Mouse (Mus musculus): ENCODE data around the gene Zfp263. TPM values are rescaled to one million over a fixed set of nuclear protein-coding genes. Genes with fewer than 3 reads are reported as not detected.

The Zfp263 gene
- 18.3 and 22.5 TPM in 2 replicates for polyA plus RNA-seq (2012; rRNA removed)

- peak; percentile 100 for DNase-seq (ENCODE audit: low read depth)
- TF ChIP-seq CTCF (IDR thresholded peaks at IDR 0.05; ENCODE audit: borderline replicate concordance, extremely low read depth, insufficient read depth, insufficient read length) (no peak), POLR2A (IDR thresholded peaks at IDR 0.05; ENCODE audit: borderline replicate concordance, extremely low read depth, insufficient read depth, insufficient read length, poor library complexity, severe bottlenecking) (peak; percentile 33; the same call in 1 of the 2 replicates)
Observed at GRCm38 (mm10) chr16:3743503-3744185, at the start of gene Zfp263. TSS of gene Zfp263 (plus strand) at chr16:3744093.

DNA sequence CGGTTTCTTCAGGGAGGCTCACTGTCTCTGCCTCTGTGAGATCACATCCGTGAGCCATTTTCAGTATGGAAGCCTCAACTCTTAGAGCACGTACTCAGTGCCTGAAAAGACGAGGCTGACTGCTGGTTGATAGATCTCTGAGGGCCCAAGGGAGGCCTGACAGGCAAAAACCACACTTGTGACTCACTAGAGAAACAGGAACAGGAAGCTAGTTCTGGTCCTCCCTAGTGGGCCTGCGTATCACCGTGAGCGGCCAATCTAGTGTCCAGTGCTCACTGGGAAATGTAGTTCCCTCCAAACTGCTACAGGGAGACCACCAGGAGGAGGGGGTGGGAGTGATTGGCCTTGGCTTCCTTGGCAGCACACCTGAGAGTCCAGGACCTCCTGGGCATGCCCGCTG is 44.6 kb upstream of the Zfp263 start:
- no peak for TF ChIP-seq CTCF (IDR thresholded peaks at IDR 0.05; ENCODE audit: borderline replicate concordance, extremely low read depth, insufficient read depth, insufficient read length)
- no peak for TF ChIP-seq POLR2A (IDR thresholded peaks at IDR 0.05; ENCODE audit: borderline replicate concordance, extremely low read depth, insufficient read depth, insufficient read length, poor library complexity, severe bottlenecking)
- no peak for DNase-seq (ENCODE audit: low read depth)

DNA sequence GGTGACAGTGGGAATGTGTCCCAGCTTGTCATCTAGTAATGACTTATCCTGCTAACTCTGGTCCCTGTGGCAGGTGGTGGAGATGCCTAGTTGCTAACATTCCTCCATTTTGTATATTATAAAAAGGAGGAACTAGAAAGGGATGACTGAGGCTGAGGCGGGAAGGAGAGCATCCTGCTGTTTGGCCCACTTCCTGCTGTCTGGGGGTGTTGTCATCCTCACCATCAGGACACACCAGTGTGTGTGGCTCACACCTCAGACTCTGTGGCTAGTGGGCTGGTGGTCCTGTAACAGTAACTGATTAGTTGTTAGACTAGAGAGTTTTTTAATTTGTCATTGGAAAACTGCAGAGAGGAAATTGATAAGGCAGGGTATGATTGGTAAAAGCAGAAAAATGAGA is 43.0 kb upstream of the Zfp263 start:
- TF ChIP-seq POLR2A (IDR thresholded peaks at IDR 0.05; ENCODE audit: borderline replicate concordance, extremely low read depth, insufficient read depth, insufficient read length, poor library complexity, severe bottlenecking) (no peak), CTCF (IDR thresholded peaks at IDR 0.05; ENCODE audit: borderline replicate concordance, extremely low read depth, insufficient read depth, insufficient read length) (no peak)
- no peak for DNase-seq (ENCODE audit: low read depth)

- no peak for DNase-seq (ENCODE audit: low read depth)
- TF ChIP-seq CTCF (IDR thresholded peaks at IDR 0.05; ENCODE audit: borderline replicate concordance, extremely low read depth, insufficient read depth, insufficient read length) (no peak), POLR2A (IDR thresholded peaks at IDR 0.05; ENCODE audit: borderline replicate concordance, extremely low read depth, insufficient read depth, insufficient read length, poor library complexity, severe bottlenecking) (no peak)
Observed at GRCm38 (mm10) chr16:3706680-3707079, 37.2 kb upstream of the Zfp263 start.

- no peak for DNase-seq (ENCODE audit: low read depth)
- TF ChIP-seq CTCF (IDR thresholded peaks at IDR 0.05; ENCODE audit: borderline replicate concordance, extremely low read depth, insufficient read depth, insufficient read length), result no peak
- TF ChIP-seq POLR2A (IDR thresholded peaks at IDR 0.05; ENCODE audit: borderline replicate concordance, extremely low read depth, insufficient read depth, insufficient read length, poor library complexity, severe bottlenecking), result no peak
Observed at GRCm38 (mm10) chr16:3714731-3715130, 29.2 kb upstream of the Zfp263 start.

DNA sequence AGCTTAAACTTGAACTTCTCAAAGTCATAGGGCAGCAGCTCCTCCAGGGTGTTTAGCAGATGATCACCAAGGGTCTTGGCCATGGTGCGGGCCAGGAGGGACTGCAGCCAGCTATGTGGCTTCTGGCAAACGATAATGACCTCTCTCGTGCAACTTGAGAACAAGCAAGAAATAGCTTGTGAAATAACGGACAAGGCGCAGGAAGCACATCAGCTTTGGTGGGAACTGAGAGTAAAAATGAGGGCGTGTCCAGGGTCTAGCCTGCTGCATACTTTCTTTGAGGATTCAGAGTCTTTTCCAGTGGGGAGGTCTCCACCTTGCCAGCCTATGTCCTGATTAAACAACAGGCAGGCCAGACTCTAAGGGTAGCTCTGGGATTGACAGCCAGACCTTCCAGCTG is 25.9 kb upstream of the Zfp263 start, which contains the start of gene Mefv:
TSS of gene Mefv (minus strand) at position 118 of the 400 bp plus-strand sequence.
- TF ChIP-seq CTCF (IDR thresholded peaks at IDR 0.05; ENCODE audit: borderline replicate concordance, extremely low read depth, insufficient read depth, insufficient read length) (no peak), POLR2A (IDR thresholded peaks at IDR 0.05; ENCODE audit: borderline replicate concordance, extremely low read depth, insufficient read depth, insufficient read length, poor library complexity, severe bottlenecking) (no peak)
- DNase-seq (ENCODE audit: low read depth), result no peak

- no peak for DNase-seq (ENCODE audit: low read depth)
- TF ChIP-seq POLR2A (IDR thresholded peaks at IDR 0.05; ENCODE audit: borderline replicate concordance, extremely low read depth, insufficient read depth, insufficient read length, poor library complexity, severe bottlenecking), result no peak
- TF ChIP-seq CTCF (IDR thresholded peaks at IDR 0.05; ENCODE audit: borderline replicate concordance, extremely low read depth, insufficient read depth, insufficient read length), result no peak
Observed at GRCm38 (mm10) chr16:3723231-3723630, 20.7 kb upstream of the Zfp263 start.

GRCm38 (mm10) chr16:3727980-3728720 is 15.7 kb upstream of the Zfp263 start:
- TF ChIP-seq POLR2A (IDR thresholded peaks at IDR 0.05; ENCODE audit: borderline replicate concordance, extremely low read depth, insufficient read depth, insufficient read length, poor library complexity, severe bottlenecking) (no peak), CTCF (IDR thresholded peaks at IDR 0.05; ENCODE audit: borderline replicate concordance, extremely low read depth, insufficient read depth, insufficient read length) (no peak)

GRCm38 (mm10) chr16:3732612-3733011 is 11.3 kb upstream of the Zfp263 start:
- DNase-seq (ENCODE audit: low read depth), result no peak

More at GRCm38 (mm10) chr16:3727980-3728720, 15.7 kb upstream of the Zfp263 start:
- DNase-seq (ENCODE audit: low read depth), result no peak

GRCm38 (mm10) chr16:3733198-3733732 is 10.6 kb upstream of the Zfp263 start:
- TF ChIP-seq CTCF (IDR thresholded peaks at IDR 0.05; ENCODE audit: borderline replicate concordance, extremely low read depth, insufficient read depth, insufficient read length) (no peak), POLR2A (IDR thresholded peaks at IDR 0.05; ENCODE audit: borderline replicate concordance, extremely low read depth, insufficient read depth, insufficient read length, poor library complexity, severe bottlenecking) (no peak)
- no peak for DNase-seq (ENCODE audit: low read depth)

More at GRCm38 (mm10) chr16:3732612-3733011, 11.3 kb upstream of the Zfp263 start:
- TF ChIP-seq POLR2A (IDR thresholded peaks at IDR 0.05; ENCODE audit: borderline replicate concordance, extremely low read depth, insufficient read depth, insufficient read length, poor library complexity, severe bottlenecking) (no peak), CTCF (IDR thresholded peaks at IDR 0.05; ENCODE audit: borderline replicate concordance, extremely low read depth, insufficient read depth, insufficient read length) (no peak)

- no peak for DNase-seq (ENCODE audit: low read depth)
- TF ChIP-seq CTCF (IDR thresholded peaks at IDR 0.05; ENCODE audit: borderline replicate concordance, extremely low read depth, insufficient read depth, insufficient read length), result no peak
- TF ChIP-seq POLR2A (IDR thresholded peaks at IDR 0.05; ENCODE audit: borderline replicate concordance, extremely low read depth, insufficient read depth, insufficient read length, poor library complexity, severe bottlenecking), result no peak
Observed at GRCm38 (mm10) chr16:3742466-3742865, 1.4 kb upstream of the Zfp263 start.
